Mouse (Mus musculus) retina, embryonic 14.5 days (tissue): ENCODE data around the gene Kcnk4.

Experiments used
- DNase-seq: peaks from one replicate; pipeline ENCODE4 v3.0.0-alpha.2; 2015; ENCODE audit warnings: low spot score

The Kcnk4 gene

DNA sequence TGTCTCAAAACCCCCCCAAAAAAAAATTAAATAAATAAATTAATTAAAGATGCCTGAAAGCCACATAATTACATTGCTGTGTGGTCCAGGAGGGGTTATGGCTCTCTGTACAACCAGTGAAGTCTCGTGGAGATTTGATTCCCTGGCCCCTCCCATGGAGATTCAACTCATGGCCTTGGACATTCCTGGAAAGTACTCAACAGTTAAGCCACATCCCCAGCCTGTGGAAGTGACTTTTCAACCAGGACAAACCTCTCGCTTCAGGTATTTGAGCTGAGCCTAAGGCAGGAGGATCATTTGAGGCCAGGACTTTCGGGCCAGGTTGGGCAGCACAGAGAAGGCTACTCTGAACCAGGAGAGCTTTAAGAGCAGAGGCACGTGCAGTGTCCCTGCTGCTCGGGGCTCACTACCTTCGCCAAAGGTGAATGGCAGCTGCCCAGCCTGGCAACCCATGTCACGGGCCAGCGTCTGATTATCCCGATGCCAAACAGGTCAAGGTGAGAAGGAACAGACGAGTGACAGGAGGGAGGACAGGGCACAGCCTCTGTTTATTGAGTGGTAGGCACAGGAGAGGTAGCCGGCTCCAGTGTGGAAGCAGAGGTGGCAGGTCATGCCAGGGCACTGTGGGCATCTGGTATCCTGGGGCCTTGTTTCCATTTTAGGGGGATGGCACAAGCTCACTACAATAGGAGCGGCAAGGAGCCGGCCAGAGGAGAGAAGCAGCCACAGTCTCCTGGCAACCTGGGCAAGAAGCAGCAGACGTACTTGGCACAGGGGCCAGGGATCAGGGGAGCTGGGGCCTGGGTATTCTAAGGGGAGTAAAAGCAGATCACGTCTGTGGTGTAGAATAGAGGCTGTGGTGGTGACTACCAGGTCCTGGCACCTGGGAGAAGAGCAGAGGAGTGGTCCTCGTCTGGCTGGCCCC, 3.5 kb upstream of the Kcnk4 start:
- no peak for DNase-seq

DNA sequence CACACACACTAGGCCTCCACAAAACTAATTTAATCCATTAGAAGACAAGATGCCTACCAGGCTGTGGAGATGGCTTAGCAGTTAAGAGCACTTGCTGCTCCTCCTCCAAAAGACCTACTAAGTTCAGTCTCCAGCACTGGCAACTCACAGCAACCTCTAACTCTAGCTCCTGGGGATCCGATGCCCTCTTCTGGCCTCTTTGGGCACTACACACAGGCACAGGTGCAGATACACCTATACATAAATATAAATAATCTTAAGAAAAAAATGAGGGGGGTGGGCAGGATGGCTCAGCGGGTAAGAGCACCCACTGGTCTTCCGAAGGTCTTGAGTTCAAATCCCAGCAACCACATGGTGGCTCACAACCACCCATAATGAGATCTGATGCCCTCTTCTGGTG, 2.0 kb upstream of the Kcnk4 start:
- DNase-seq, result no peak

DNA sequence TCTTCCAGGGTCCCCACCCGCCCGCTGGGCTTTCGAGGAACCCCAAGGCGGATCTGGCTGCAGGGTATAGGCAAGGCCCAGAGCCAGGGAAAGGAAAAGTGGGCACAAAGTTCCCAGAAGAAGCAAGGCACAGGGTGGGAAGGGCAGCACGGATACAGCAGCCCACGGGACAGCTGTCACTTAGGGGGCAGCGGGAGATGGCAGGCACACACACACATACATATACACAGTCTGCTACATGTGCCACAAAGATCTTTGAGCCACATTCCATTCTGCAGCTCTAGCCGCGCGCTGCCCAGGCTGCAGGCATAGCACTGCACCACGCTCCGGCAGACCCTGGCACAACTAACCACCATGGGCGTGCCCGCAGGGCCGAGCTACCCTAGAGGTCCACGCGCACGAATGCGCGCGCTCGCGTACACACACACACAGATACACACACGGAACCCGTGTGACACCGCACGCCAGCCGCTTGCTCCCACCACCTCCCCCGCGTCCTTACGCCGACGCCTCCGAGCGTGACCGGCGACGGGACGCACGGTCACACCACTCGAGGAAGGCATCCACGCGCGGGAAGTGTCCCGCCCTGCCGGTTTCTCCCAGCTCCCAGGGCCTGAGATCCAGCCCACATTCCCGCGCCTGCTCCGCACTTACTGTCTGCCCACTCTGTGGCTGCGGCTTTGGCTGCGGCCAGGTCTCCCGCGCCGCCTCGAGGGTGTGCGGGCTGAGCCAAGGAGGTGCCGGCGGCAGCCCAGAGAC, 700 bp downstream of the Kcnk4 start:
- DNase-seq, result peak; percentile 52

DNA sequence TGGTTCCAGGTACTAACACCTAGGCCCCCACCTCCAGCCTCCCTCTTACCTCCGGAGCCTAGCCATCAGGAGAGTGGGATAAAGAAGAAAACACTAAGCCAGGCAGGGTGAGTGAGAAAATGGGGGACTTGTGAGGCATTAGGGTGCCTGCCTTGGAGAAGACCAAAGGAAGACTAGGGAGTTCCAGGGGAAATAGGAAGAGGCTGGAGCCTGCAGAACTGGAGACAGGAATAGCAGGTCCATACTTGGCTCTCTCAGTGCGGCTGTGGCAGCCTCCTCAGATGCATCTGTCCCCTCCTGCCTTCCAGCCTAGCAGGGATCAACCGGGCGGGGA, 1.2 kb downstream of the Kcnk4 start:
- no peak for DNase-seq

DNA sequence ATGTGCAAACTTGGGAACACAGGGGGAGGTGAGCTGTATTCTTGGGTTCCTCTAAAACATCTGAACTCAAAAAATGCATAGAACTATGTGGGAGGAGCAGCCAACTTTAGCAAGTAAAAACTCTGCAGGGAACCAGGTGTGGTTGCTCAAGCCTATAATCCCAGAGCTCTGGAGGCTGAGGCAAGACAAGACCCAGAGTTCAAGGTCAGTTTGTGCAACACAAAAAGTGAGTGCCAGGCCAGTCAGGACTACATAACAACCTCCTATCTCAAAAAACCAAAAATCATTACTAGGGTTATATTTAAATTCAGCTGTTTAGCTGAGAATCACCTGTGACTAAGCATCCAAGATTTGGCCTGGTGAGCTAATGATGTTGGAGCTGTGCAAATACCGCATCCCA, 2.3 kb downstream of the Kcnk4 start:
- no peak for DNase-seq

DNA sequence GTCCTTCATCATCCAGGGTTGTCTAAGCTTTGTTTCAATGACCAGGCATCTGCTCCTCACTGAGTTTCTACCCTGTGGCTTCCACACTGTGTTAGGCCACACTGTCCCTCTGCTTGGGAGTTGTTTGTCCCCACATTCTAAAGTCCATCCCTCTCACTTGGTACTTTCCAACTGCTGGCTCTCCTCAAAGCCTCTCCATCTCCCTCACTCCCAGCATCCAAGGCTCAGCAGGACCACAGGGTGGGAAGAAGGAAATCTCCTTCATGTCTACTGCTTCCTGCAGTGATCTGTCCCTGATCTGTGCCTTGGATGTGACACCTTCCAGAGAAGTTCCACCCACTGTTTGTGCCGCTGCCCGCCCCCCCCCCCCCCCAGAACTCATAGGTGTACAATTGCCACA, 3.3 kb downstream of the Kcnk4 start:
- DNase-seq, result no peak

DNA sequence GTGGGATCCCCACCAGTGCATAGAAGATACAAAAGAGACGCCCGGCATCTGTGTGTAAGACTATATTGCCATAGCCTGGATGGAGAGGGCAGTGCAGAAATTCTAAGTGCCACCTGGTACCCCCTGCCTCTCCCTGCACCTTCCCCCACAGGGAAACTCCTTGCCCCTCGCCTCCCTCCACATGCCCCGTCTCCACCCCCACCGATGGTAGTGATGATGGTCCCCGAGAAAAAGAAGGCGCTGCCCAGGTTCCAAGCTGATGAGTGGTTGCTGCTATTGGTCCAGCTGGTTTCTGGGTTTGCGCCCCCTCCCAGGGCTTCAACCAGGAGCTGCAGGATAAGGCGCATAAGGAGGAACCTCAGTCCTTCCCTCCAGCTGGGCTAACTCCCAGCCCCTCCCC, 6.2 kb downstream of the Kcnk4 start:
- DNase-seq, result no peak

DNA sequence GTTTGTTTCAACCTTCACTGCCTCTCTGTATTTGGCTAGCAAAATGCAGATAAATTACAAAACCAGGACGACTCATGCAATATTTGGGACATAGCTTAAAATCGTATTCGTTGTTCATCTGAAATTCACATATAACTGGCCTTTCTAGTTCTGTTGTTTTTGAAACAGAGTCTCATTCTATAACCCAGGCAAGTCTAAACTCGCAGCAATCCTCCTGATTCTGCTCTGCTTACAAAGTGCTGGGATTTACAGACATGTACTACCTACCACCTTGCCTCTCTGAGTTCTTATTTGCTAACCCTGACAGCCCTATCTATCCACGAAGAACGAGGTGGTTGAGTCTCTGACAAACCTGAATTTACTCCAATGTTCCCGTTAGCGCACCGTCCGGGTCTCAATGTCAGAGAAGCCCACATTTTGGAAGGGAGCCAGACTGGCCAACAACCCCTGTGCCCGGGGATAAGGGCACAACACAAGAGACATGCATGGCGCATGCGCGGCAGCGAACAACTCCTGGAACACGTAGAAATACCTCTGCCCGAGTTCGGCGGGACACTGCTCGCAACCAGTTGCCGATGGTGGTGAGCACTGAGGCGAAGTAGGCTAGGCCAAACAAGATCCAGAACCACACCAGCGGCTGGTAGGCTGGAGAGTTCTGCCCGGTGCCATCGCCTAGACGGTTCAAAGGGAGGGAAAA, 7.6 kb downstream of the Kcnk4 start:
- peak; percentile 37 for DNase-seq

DNA sequence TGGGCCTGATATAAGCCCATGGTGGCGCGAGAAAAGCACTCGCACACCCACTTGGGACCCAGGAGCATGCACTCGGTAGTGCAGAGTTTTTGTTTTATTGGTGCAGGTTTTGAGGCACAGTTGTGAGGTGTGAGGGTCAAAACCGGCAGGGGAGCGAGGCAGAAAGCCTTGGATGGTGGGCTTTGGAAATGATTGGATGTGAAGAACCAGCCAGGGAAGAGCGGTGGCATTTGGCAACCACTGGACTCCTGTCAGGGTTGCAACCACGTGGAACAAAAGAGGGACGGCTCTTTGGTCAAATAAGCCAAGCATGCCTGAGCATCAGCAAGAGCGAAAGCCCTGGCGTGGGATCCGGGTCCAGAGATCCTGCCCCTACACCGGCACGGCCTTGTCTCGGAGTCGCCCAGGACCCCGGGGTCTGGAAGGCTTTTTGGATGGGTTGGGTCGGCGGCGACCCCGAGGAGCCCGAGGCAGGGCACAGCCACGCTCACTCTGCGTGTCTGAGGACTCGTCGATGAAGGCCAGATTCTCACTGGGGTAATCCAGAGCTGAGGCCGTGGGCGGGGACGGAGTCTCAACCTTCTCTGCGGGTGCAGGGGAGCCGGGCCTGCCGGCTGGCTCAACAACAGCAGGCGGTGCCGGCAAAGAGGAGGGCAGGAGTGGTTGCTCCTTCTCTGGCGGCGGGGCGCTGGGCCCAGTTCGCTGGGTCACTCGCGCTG, 8.5 kb downstream of the Kcnk4 start:
- DNase-seq, result no peak

DNA sequence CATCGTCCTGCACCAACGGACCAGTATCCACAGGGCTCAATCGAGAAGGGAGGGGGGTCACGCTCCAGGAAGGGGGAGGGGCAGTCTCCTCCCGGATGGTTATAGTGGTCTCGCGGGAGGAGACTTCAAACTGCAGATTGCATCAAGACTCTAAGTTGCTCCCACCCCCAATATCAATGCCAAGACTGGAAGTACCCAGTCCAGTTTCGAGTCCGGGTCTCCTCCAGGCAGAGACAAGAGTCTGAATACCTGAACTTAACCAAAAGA, 9.1 kb downstream of the Kcnk4 start, which contains the start of gene Catsperz:
Gene Catsperz, minus strand, starts transcription at position 74 of the 267 bp plus-strand sequence.
- no peak for DNase-seq

DNA sequence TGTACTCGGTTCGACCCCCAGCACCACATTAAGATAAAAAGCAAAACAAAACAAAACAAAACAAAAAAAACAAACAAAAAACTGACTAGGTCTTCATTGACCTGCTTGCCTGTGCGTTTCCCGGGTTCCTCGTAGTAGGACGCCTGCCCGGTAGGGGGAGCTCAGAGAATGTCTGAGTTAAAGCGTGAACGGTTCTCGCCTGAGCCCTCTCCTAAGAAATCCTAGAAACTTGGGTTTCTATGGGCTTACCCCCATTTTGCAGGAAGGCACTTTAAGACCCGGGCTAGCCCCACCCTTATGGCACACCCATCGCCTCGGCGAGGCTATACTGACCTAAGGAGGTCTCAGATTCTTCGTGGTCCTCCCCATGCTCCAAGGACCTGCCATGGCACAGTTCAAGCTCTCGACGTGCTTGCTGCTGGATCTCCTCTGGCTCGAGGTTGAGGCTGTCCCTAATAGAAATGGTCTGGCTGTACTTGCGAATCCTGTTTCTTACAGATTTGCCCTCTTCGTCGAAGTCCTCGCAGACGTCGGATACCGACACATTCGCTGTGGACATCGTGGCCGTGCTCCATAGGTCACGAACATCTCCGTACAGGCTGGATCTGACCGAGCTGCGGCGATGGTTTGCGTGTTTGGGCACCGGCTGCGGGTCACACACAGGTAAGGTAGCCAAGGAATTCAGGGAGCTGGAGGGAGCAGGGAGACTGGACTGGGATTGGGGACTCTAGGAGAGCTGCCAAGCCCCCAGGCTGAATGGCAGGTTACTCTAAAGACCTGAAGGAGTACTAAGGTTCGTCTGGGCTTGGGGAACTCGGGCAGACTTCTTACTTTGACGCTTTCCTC, 9.6 kb downstream of the Kcnk4 start:
- peak; percentile 83 for DNase-seq

DNA sequence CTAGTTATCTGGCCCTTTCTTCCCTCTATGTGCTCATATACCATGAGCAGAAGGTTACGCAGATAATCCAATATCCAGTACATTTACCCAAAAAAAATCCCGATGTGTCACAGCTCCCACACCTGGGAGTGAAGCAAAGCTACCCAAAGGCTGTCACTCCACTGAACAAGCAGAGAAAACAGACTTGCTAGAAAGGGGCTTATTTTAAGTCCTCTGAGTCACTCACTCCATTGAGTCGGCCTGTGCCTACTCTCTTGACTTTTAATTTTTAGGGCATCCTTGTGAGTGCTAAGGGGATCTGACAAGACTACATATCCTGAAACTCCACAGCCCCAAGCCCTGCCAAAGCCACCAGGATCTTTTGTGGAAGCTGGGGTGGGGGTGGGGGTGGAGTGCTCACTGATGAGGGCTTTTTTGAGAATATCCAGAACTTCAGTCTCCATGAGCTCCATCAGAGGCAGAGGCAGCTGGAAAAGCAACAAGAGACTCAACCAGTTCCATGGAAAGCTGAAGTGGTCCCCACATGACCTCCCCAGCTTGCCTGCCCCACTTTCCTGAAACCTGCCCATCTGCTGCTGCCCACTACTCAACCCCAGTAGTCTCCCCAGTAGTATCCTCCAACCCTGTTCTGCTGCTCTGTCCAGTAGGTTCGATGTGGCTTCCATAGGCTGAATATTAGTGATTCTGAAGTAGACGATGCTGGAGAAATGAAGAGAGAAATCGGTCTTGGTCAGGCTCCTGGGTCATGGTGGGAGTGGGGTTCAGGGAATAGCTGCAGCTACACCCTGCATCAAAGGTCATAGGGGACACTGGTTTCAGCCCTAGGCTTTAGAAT, 11.2 kb downstream of the Kcnk4 start:
- no peak for DNase-seq

DNA sequence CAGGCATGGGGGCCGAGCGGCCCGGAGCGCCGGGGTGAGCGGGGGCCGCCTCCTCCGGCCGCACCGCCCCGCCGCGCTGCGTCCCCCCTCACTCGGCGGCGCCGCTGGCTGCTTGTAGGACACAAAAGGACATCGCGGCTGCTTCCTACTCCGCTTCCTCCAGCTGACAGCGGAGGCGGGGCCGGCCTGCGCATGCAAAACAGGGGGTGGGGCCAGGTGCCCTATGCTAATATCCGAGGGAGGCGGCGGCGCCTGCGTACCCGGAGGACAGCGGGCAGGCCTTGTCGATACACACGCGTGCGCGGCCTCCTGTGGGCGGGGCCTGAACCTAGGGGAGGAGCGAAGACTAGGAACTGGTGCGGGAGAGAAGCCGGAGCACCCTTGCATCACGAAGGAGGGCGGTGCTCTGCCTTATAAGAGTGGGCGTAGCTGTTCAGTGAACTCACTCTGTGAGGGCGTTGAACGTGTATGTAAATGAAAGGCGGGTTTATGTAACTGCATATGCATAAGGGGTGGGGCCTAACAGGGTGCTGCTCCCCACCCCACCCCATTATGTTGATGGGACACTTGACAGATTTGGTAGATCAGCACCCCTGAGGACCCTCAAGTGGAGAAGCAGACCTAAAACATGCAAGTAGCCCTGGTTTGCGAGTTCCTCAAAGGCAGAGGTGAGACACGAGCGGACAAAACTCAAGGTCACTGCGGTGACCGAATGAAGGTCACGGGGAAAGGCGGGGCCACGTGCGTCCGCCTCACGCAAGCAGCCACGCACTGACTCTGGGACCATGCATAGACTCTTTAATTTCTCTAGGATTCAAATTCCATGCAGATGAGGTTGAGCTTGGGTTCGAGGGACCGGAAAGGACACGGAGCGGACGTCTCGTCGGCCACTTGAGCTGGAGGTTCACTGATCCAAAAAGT, 12.4 kb downstream of the Kcnk4 start, which contains the start of gene Esrra:
Gene Esrra, minus strand, starts transcription at position 167 of the 921 bp plus-strand sequence.
- DNase-seq, result peak; percentile 100

DNA sequence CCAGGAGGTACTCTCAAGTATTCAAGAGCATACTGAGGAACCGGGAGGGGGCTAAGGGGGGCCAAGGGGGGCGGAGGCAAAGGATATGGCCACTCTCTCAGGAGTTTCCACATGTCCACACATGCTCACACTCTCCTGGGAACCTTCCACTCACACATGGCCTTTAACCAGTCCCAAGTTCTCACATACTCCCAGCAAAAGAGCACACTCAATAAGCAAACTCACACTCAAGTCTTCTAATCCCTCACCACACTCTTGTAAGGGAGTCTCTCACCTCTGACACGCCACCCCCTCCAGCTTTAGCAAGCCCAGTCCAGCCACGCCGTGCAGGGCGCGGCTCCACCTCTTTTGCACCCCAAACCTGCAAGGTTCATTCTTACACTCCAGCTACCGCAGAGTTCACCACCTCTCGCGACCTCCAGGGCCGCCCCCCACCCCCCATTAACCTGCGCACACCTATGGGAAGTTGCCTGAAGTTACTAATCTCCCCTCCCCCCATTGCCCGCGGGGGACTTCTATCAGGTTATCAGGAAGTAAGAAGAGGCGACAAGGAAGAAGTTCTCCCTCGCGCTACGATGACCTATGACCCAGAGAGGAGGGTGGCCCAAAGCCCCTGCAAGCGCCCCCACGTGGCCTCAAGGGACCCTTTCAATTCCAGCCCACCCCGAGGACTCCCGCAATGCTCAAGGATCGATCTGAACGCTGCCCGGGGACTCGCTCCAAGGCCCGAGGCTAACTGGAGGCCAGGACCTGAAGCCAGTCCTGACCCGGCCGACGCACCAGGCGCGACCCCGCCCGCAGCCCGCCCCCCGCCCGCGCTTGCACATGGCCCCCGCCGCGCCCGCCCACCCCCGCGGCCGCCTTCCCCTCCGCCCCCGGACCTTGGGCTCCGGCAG, 13.3 kb downstream of the Kcnk4 start:
- DNase-seq, result peak; percentile 63

DNA sequence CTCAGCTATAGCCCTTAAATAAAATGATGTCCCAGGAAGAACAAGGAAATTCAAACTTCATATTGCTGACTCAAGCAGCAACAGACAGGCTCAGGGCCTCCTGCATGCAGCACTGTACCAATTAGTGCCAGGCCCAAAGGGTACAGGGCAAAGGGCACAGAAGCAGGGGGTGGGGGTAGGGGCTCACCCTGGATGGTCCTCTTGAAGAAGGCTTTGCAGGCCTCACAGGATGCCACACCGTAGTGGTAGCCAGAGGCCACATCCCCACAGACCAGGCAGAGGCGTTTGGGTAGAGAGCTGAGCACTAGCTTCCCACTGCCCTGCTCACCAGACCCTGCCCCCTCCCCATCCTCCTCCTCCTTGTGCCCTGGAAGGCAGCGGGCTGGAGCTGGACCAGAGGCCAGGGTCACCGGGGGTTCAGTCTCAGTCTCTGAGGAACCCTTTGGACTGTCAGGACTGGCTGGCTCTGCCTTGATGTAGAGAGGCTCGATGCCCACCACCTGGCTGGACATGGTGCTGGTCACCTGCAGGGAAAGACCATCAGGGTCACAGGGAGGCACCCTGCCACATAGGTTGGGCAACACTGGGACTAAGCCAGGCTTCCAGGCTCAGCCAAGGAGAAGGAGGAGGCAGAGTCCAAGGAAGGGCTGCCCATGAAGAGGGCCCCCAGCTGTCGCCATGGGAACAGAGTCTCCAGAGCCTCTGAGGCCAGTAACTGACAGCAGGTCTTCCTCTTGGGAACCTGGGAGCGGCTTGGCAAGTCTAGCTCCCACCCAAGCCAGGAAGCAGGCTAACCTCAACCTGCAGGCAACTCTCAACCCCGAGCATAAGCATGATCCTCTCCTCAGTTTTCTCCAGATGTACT, 14.2 kb downstream of the Kcnk4 start:
- peak; percentile 77 for DNase-seq

DNA sequence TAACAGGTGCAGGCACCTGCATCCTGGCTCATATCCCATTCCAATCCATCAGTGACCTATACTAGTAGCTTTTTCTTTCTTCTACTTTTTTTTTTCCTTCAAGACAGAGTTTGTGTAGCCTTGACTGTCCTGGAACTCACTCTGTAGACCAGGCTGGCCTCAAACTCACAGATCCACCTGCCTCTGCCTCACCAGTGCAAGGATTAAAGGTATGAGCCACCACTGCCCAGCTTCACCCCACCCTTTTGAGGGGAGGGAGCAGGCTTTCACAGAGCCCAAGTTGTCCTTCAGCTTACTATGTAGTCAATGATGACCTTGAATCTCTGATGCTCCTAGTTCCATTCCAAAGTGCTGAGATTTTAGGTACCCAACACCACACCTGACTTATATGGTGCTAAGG, 14.9 kb downstream of the Kcnk4 start:
- no peak for DNase-seq

DNA sequence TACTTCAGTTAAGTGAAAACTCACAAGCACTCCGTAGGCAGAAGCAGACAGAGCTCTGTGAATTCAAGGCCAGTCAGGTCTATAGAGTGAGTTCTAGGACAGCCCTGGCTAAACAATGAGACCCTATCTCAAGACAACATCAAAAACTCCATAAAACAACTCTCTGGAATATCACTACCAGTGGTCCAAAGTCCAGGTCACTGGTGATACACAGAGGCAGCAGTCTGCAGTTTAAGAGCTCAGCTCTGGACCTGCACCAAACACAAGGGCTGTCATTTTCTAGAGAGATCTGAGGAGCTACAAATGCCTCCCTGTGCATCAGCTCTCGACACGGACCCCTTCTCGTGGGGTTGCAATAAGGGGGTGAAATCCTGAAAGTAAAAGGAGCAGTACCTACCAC, 16.0 kb downstream of the Kcnk4 start:
- DNase-seq, result no peak
